Mouse (Mus musculus): ENCODE measurements at regions not wholly inside any gene's neighbourhood (a gene's known extent, or its start where the extent isn't known, plus 50 kb on each side); places are given as distances from the start of the nearest gene placed in this dataset.

DNA sequence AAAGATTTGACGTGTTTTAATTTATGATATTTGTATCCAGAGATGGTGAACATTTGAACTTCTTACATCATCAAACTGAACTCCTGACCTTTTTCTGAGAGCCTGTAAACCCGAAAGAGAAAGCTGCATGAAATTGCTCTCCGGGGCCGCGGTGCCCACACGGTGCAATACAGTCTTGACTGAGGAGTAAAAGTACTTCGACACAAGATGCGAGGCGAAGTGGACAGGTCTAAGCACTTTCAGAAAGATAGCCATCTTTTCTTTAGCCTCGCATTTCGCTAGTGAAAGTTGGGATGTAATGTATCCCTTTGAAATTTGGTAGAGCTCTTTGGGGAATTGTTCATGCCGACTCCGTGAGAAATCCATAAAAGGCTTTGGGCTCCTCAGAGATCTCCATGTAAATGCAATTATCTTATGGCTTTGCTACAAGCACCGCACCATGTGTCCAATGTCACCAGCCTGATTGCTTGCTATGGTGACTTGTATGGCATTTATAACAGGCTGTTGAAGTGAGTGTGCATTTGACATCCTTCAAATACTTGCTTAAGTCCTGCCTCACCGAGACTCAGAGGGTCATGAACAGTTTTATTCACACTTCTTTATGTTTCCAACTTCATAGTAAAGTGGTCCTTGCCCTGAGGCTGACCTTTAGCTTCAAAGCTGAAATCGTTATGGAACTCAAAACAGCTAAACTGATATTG is 274.6 kb upstream of the Itga1 start:
- no peak for TF ChIP-seq POLR2A (IDR thresholded peaks at IDR 0.05; ENCODE audit: insufficient read depth, low read depth, low read length)
- TF ChIP-seq CTCF (IDR thresholded peaks at IDR 0.05), result no peak
